Mouse (Mus musculus) kidney, postnatal 10 days (tissue): ENCODE measurements at regions not wholly inside any gene's neighbourhood (a gene's known extent, or its start where the extent isn't known, plus 50 kb on each side); places are given as distances from the start of the nearest gene placed in this dataset.
A peak's percentile ranks its signal among the peaks of the same experiment; 100 is the strongest.

Experiments
- DNase-seq: peaks from one replicate; pipeline ENCODE4 v3.0.0; 2021; ENCODE audit warnings: mixed read lengths

GRCm38 (mm10) chr2:50916323-50917221 is 232.3 kb downstream of the Rnd3 start:
- DNase-seq, result no peak

- DNase-seq, result no peak
Measured at GRCm38 (mm10) chr2:50915149-50915548, 233.8 kb downstream of the Rnd3 start.

- DNase-seq, result no peak
Measured at GRCm38 (mm10) chr2:50914176-50914575, 234.7 kb downstream of the Rnd3 start.

- DNase-seq, result no peak
Measured at GRCm38 (mm10) chr2:50908762-50909161, 240.1 kb downstream of the Rnd3 start.

GRCm38 (mm10) chr2:50902701-50903100 is 246.2 kb downstream of the Rnd3 start:
- no peak for DNase-seq

GRCm38 (mm10) chr2:50902220-50902619 is 246.7 kb downstream of the Rnd3 start:
- DNase-seq, result no peak

- DNase-seq, result no peak
Measured at GRCm38 (mm10) chr2:50888992-50889391, 259.9 kb downstream of the Rnd3 start.

- no peak for DNase-seq
Measured at GRCm38 (mm10) chr2:50887954-50888353, 261.0 kb downstream of the Rnd3 start.

- DNase-seq, result peak; percentile 5
Measured at GRCm38 (mm10) chr2:50885924-50886315, 263.0 kb downstream of the Rnd3 start.

GRCm38 (mm10) chr2:50885280-50885923 is 263.5 kb downstream of the Rnd3 start:
- no peak for DNase-seq

GRCm38 (mm10) chr2:50881514-50882038 is 267.3 kb downstream of the Rnd3 start:
- DNase-seq, result no peak

- DNase-seq, result no peak
Measured at GRCm38 (mm10) chr2:50880806-50881205, 268.1 kb downstream of the Rnd3 start.

GRCm38 (mm10) chr2:50877716-50878115 is 271.2 kb downstream of the Rnd3 start:
- peak; percentile 58 for DNase-seq

- no peak for DNase-seq
Measured at GRCm38 (mm10) chr2:50875072-50875471, 273.8 kb downstream of the Rnd3 start.

- DNase-seq, result no peak
Measured at GRCm38 (mm10) chr2:50853538-50854244, 295.2 kb downstream of the Rnd3 start.

- no peak for DNase-seq
Measured at GRCm38 (mm10) chr2:50852413-50852919, 296.4 kb downstream of the Rnd3 start.

- no peak for DNase-seq
Measured at GRCm38 (mm10) chr2:50850071-50850470, 298.8 kb downstream of the Rnd3 start.

GRCm38 (mm10) chr2:50841881-50842280 is 307.0 kb downstream of the Rnd3 start:
- DNase-seq, result no peak

GRCm38 (mm10) chr2:50835511-50836320 is 313.2 kb downstream of the Rnd3 start:
- DNase-seq, result no peak

GRCm38 (mm10) chr2:50833791-50834190 is 315.1 kb downstream of the Rnd3 start:
- no peak for DNase-seq

- no peak for DNase-seq
Measured at GRCm38 (mm10) chr2:50832471-50832870, 316.4 kb downstream of the Rnd3 start.

- no peak for DNase-seq
Measured at GRCm38 (mm10) chr2:50830056-50830720, 318.7 kb downstream of the Rnd3 start.
